Mouse (Mus musculus) ES-E14 (cell line): ENCODE measurements at regions not wholly inside any gene's neighbourhood (a gene's known extent, or its start where the extent isn't known, plus 50 kb on each side); places are given as distances from the start of the nearest gene placed in this dataset.

Experiments
- DNase-seq: peaks from one replicate; pipeline ENCODE4 v3.0.0-alpha.2; 2013; ENCODE audit warnings: low read depth, low spot score
- H3K27ac ChIP-seq: 2 replicates; pipeline ENCODE4 v1.5.1; 2012; ENCODE audit warnings: low read depth, mild to moderate bottlenecking, low read length, moderate library complexity, mixed read lengths; ENCODE audit not compliant: poor library complexity, insufficient read depth, severe bottlenecking
- H3K36me3 ChIP-seq: 2 replicates; pipeline ENCODE4 v1.6.1; 2012; ENCODE audit warnings: mild to moderate bottlenecking, low read length, moderate library complexity, mixed read lengths; ENCODE audit not compliant: control insufficient read depth, poor library complexity, insufficient read depth, severe bottlenecking
- H3K4me1 ChIP-seq, 2 experiments: fragments of 150-350 bp in 1 of 2; sonication (generic) in 1 of 2; 2 replicates each; pipeline ENCODE4 v1.6.1; 2012; ENCODE audit warnings: low read length in 2 of 2, mild to moderate bottlenecking in 1 of 2, mixed read lengths in 1 of 2; ENCODE audit not compliant: control insufficient read depth in 2 of 2, insufficient read depth in 2 of 2, poor library complexity in 1 of 2
- H3K4me3 ChIP-seq, 2 experiments: fragments of 150-350 bp in 1 of 2; sonication (generic) in 1 of 2; 2 replicates each; pipeline ENCODE4 v1.5.1; 2012; ENCODE audit warnings: low read length in 2 of 2, low read depth in 1 of 2, mild to moderate bottlenecking in 1 of 2, mixed read lengths in 1 of 2; ENCODE audit not compliant: insufficient read depth in 1 of 2, poor library complexity in 1 of 2, severe bottlenecking in 1 of 2
- H3K9ac ChIP-seq: 2 replicates; pipeline ENCODE4 v1.6.1; 2012; ENCODE audit warnings: low read depth, mild to moderate bottlenecking, low read length, mixed read lengths; ENCODE audit not compliant: poor library complexity, insufficient read depth, severe bottlenecking
- H3K9me3 ChIP-seq: fragments of 150-350 bp; sonication (generic); 2 replicates; pipeline ENCODE4 v1.6.1; 2012; ENCODE audit warnings: low read depth, mild to moderate bottlenecking, low read length; ENCODE audit not compliant: control insufficient read depth, insufficient read depth
- CHD2 ChIP-seq: IDR thresholded peaks from 2 replicates; pipeline ENCODE4 v1.6.1; 2014; ENCODE audit warnings: mild to moderate bottlenecking, low read depth, low read length, inconsistent platforms
- HCFC1 ChIP-seq: IDR thresholded peaks from 2 replicates; pipeline ENCODE4 v1.6.1; 2012; ENCODE audit warnings: low read length, inconsistent platforms, borderline replicate concordance; ENCODE audit not compliant: insufficient read depth
- MAFK ChIP-seq: IDR thresholded peaks from 2 replicates; pipeline ENCODE4 v1.6.1; 2014; ENCODE audit warnings: mild to moderate bottlenecking, low read depth, low read length, inconsistent platforms; ENCODE audit not compliant: insufficient read depth
- ZC3H11A ChIP-seq: IDR thresholded peaks from 2 replicates; pipeline ENCODE4 v1.6.1; 2012; ENCODE audit warnings: low read depth, mild to moderate bottlenecking, inconsistent platforms, low read length, borderline replicate concordance
- ZNF384 ChIP-seq: IDR thresholded peaks from 2 replicates; pipeline ENCODE4 v1.6.1; 2012; ENCODE audit warnings: low read depth, low read length, inconsistent platforms
- in situ Hi-C, 2 experiments: fragments of 600-800 bp; cut with MboI; formaldehyde crosslinking; loops; one replicate each; pipeline ENCODE4 v1.15.1; 2025; ENCODE audit warnings: low sequenced_read_pairs in 2 of 2, inconsistent platforms in 1 of 2; ENCODE audit not compliant: unreplicated experiment in 2 of 2

- Histone ChIP-seq H3K36me3 (no peaks in the 10 kb centered on the region), H3K4me1 (no peaks in the 10 kb centered on the region), H3K9ac (no peak overlapping the region), H3K9me3 (no peaks in the 10 kb centered on the region), H3K27ac (no peak overlapping the region), H3K4me3 (no peak overlapping the region)
- DNase-seq: no peak
- in situ Hi-C loops: no loop called here
- no peak for TF ChIP-seq CHD2
- no peak for TF ChIP-seq ZC3H11A
- TF ChIP-seq MAFK: no peak
Observed at GRCm38 (mm10) chr13:51998542-51998941, 152.1 kb downstream of the Gadd45g start.

GRCm38 (mm10) chr13:52001811-52002210 is 155.3 kb downstream of the Gadd45g start:
- Histone ChIP-seq H3K9ac (no peak overlapping the region), H3K36me3 (no peaks in the 10 kb centered on the region), H3K4me3 (no peak overlapping the region), H3K27ac (no peak overlapping the region), H3K9me3 (no peaks in the 10 kb centered on the region), H3K4me1 (no peaks in the 10 kb centered on the region)
- in situ Hi-C loops: no loop called here
- DNase-seq: no peak
- TF ChIP-seq CHD2 (no peak), HCFC1 (no peak), ZNF384 (no peak), ZC3H11A (no peak), MAFK (no peak)

- in situ Hi-C loops: no loop called here
- H3K9me3 ChIP-seq: no peaks in the 10 kb centered on the region
- H3K4me1 ChIP-seq: no peaks in the 10 kb centered on the region
- DNase-seq: no peak
- TF ChIP-seq MAFK: no peak
- TF ChIP-seq CHD2: no peak
- TF ChIP-seq ZC3H11A: no peak
- TF ChIP-seq HCFC1: no peak
- TF ChIP-seq ZNF384: no peak
- H3K9ac ChIP-seq: no peak overlapping the region
- H3K27ac ChIP-seq: no peak overlapping the region
- H3K36me3 ChIP-seq: no peaks in the 10 kb centered on the region
- H3K4me3 ChIP-seq: no peak overlapping the region
Observed at GRCm38 (mm10) chr13:52003946-52004539, 157.6 kb downstream of the Gadd45g start.

GRCm38 (mm10) chr13:52007585-52008395 is 161.3 kb downstream of the Gadd45g start:
- in situ Hi-C loops: no loop called here
- H3K9ac ChIP-seq: no peak overlapping the region
- no peaks in the 10 kb centered on the region for H3K9me3 ChIP-seq
- H3K4me1 ChIP-seq: no peaks in the 10 kb centered on the region
- no peaks in the 10 kb centered on the region for H3K36me3 ChIP-seq
- no peak overlapping the region for H3K4me3 ChIP-seq
- no peak for DNase-seq
- no peak for TF ChIP-seq HCFC1
- TF ChIP-seq ZNF384: no peak
- TF ChIP-seq CHD2: no peak
- TF ChIP-seq ZC3H11A: no peak
- TF ChIP-seq MAFK: no peak
- no peak overlapping the region for H3K27ac ChIP-seq
